Mouse (Mus musculus) liver, embryonic 15.5 days (tissue): ENCODE results near the gene Med12. TPM values are rescaled to one million over a fixed set of nuclear protein-coding genes. Genes with fewer than 3 reads are reported as not detected.

Experiments
- ATAC-seq: fragments of 200-750 bp; cut with Nextera tagmentation; 2 replicates; pipeline ENCODE4 v1.8.0; 2017; ENCODE audit warnings: moderate number of reproducible peaks, mild to moderate bottlenecking, moderate library complexity; ENCODE audit not compliant: insufficient read depth
- H3K27ac ChIP-seq: fragments of 300-500 bp; sonication (generic); replicated peaks from 2 replicates; pipeline ENCODE4 v1.5.1; 2015; ENCODE audit warnings: mild to moderate bottlenecking, inconsistent platforms
- H3K27me3 ChIP-seq: fragments of 300-500 bp; sonication (generic); 2 replicates; pipeline ENCODE4 v1.6.1; 2015; ENCODE audit warnings: mild to moderate bottlenecking, inconsistent platforms
- H3K36me3 ChIP-seq: fragments of 300-500 bp; sonication (generic); replicated peaks from 2 replicates; pipeline ENCODE4 v1.6.1; 2015; ENCODE audit warnings: moderate library complexity, mild to moderate bottlenecking, inconsistent platforms
- H3K4me1 ChIP-seq: fragments of 300-500 bp; sonication (generic); replicated peaks from 2 replicates; pipeline ENCODE4 v1.6.1; 2015; ENCODE audit warnings: inconsistent platforms
- H3K4me2 ChIP-seq: fragments of 300-500 bp; sonication (generic); 2 replicates; pipeline ENCODE4 v1.6.1; 2015; ENCODE audit warnings: moderate library complexity, mild to moderate bottlenecking, inconsistent platforms
- H3K4me3 ChIP-seq: fragments of 300-500 bp; sonication (generic); replicated peaks from 2 replicates; pipeline ENCODE4 v1.5.1; 2015; ENCODE audit warnings: mild to moderate bottlenecking, inconsistent platforms
- H3K9ac ChIP-seq: fragments of 300-500 bp; sonication (generic); 2 replicates; pipeline ENCODE4 v1.6.1; 2015; ENCODE audit warnings: moderate library complexity, mild to moderate bottlenecking, inconsistent platforms
- H3K9me3 ChIP-seq: fragments of 300-500 bp; sonication (generic); replicated peaks from 2 replicates; pipeline ENCODE4 v1.6.1; 2016; ENCODE audit warnings: inconsistent platforms
- WGBS: fragments of 180-500 bp; shearing (Covaris S2); methylation state at CpG from one replicate; pipeline ENCODE4 v1.1.7; 2015; ENCODE audit warnings: mixed read lengths; ENCODE audit not compliant: insufficient replicate concordance; 5-methylcytosine and 5-hydroxymethylcytosine counted together
- polyA plus RNA-seq: library from polyadenylated mRNA; unstranded; fragments of >200 nt; fragmentation: Nextera tagmentation; extraction: Ambion mirVana; gene quantifications from 2 replicates; pipeline ENCODE4 v1.2.1, GENCODE M21; 2015

Gene Med12
- polyA plus RNA-seq, 1 experiment from 2014 or later, result 21.4 TPM

- peaks cover 5% of the 10 kb centered on the region; the same call in 1 of the 2 replicates for H3K4me1 ChIP-seq
- no peak overlapping the region for H3K27ac ChIP-seq
- H3K27me3 ChIP-seq, result peaks cover 56% of the 10 kb centered on the region
- ATAC-seq, result no peak
- peaks cover 26% of the 10 kb centered on the region for H3K36me3 ChIP-seq
- no peak overlapping the region for H3K4me2 ChIP-seq
- no peak overlapping the region for H3K4me3 ChIP-seq
- WGBS, result 43% methylated on average over 13 of the region's 13 CpGs
- H3K9me3 ChIP-seq, result no peaks in the 10 kb centered on the region
- H3K9ac ChIP-seq, result no peak overlapping the region
Measured at GRCm38 (mm10) chrX:101300427-101301030, 26.7 kb downstream of the Med12 start.

GRCm38 (mm10) chrX:101301654-101302053 is 27.8 kb downstream of the Med12 start:
- peaks cover 66% of the 10 kb centered on the region for H3K27me3 ChIP-seq
- WGBS, result 75% methylated on average over 9 of the region's 9 CpGs

GRCm38 (mm10) chrX:101304646-101305045 is 30.8 kb downstream of the Med12 start:
- no peaks in the 10 kb centered on the region for H3K9me3 ChIP-seq
- H3K36me3 ChIP-seq, result no peaks in the 10 kb centered on the region
- no peak overlapping the region for H3K4me2 ChIP-seq
- H3K27ac ChIP-seq, result no peak overlapping the region
- peaks cover 79% of the 10 kb centered on the region for H3K27me3 ChIP-seq
- no peaks in the 10 kb centered on the region for H3K4me1 ChIP-seq
- H3K9ac ChIP-seq, result no peak overlapping the region
- no peak for ATAC-seq
- no peak overlapping the region for H3K4me3 ChIP-seq
- 48% methylated on average over 2 of the region's 2 CpGs for WGBS

More at GRCm38 (mm10) chrX:101301654-101302053, 27.8 kb downstream of the Med12 start:
- Histone ChIP-seq H3K4me1 (peaks cover 5% of the 10 kb centered on the region; the same call in 1 of the 2 replicates), H3K4me3 (no peak overlapping the region), H3K36me3 (peaks cover 15% of the 10 kb centered on the region), H3K9ac (no peak overlapping the region), H3K4me2 (no peak overlapping the region), H3K27ac (no peak overlapping the region), H3K9me3 (no peaks in the 10 kb centered on the region)
- no peak for ATAC-seq

GRCm38 (mm10) chrX:101309299-101309698 is 35.5 kb downstream of the Med12 start:
- Histone ChIP-seq H3K4me3 (no peak overlapping the region), H3K9me3 (no peaks in the 10 kb centered on the region), H3K36me3 (no peaks in the 10 kb centered on the region), H3K9ac (no peak overlapping the region), H3K4me1 (no peaks in the 10 kb centered on the region), H3K4me2 (no peak overlapping the region), H3K27ac (no peak overlapping the region), H3K27me3 (peaks cover 79% of the 10 kb centered on the region)
- no peak for ATAC-seq
- WGBS, result 85% methylated on average over 5 of the region's 5 CpGs

GRCm38 (mm10) chrX:101313625-101314359 is 40.0 kb downstream of the Med12 start:
- no peaks in the 10 kb centered on the region for H3K9me3 ChIP-seq
- 22% methylated on average over 6 of the region's 6 CpGs for WGBS
- no peak overlapping the region for H3K27ac ChIP-seq
- peaks cover 51% of the 10 kb centered on the region for H3K27me3 ChIP-seq
- H3K4me2 ChIP-seq, result no peak overlapping the region
- ATAC-seq, result no peak
- no peak overlapping the region for H3K9ac ChIP-seq
- no peaks in the 10 kb centered on the region for H3K4me1 ChIP-seq
- H3K36me3 ChIP-seq, result no peaks in the 10 kb centered on the region
- no peak overlapping the region for H3K4me3 ChIP-seq

GRCm38 (mm10) chrX:101319775-101320174 is 45.9 kb downstream of the Med12 start:
- Histone ChIP-seq H3K36me3 (no peaks in the 10 kb centered on the region), H3K27me3 (peaks cover 3% of the 10 kb centered on the region; the same call in 1 of the 2 replicates), H3K4me2 (no peak overlapping the region), H3K4me1 (no peaks in the 10 kb centered on the region), H3K9ac (no peak overlapping the region), H3K9me3 (no peaks in the 10 kb centered on the region), H3K27ac (no peak overlapping the region), H3K4me3 (no peak overlapping the region)
- no peak for ATAC-seq
- 78% methylated on average over 12 of the region's 12 CpGs for WGBS

GRCm38 (mm10) chrX:101325989-101326899 is 52.4 kb downstream of the Med12 start:
- Histone ChIP-seq H3K27ac (0 out of 2 replicates have a peak overlapping the region, but pooled peaks have one; percentile 14), H3K9ac (no peak overlapping the region), H3K9me3 (no peaks in the 10 kb centered on the region), H3K36me3 (no peaks in the 10 kb centered on the region), H3K4me1 (peaks cover 12% of the 10 kb centered on the region; the same call in 1 of the 2 replicates), H3K4me2 (no peak overlapping the region), H3K4me3 (no peak overlapping the region), H3K27me3 (no peaks in the 10 kb centered on the region)
- ATAC-seq, result peak; percentile 60
- WGBS, result 46% methylated on average over 8 of the region's 8 CpGs

GRCm38 (mm10) chrX:101329372-101330028 is 55.7 kb downstream of the Med12 start:
- no peak overlapping the region for H3K27ac ChIP-seq
- H3K4me1 ChIP-seq, result peaks cover 19% of the 10 kb centered on the region
- H3K4me2 ChIP-seq, result no peak overlapping the region
- H3K9ac ChIP-seq, result no peak overlapping the region
- H3K36me3 ChIP-seq, result no peaks in the 10 kb centered on the region
- no peaks in the 10 kb centered on the region for H3K9me3 ChIP-seq
- ATAC-seq, result no peak
- WGBS, result 26% methylated on average over 10 of the region's 10 CpGs
- H3K4me3 ChIP-seq, result no peak overlapping the region
- no peaks in the 10 kb centered on the region for H3K27me3 ChIP-seq

GRCm38 (mm10) chrX:101332031-101332374 is 58.2 kb downstream of the Med12 start:
- H3K4me2 ChIP-seq, result peak overlapping the region; percentile 83
- peak; percentile 14; the same call in 1 of the 2 replicates for ATAC-seq
- H3K4me1 ChIP-seq, result peaks cover 14% of the 10 kb centered on the region
- H3K36me3 ChIP-seq, result no peaks in the 10 kb centered on the region
- H3K9me3 ChIP-seq, result no peaks in the 10 kb centered on the region
- peak overlapping the region; percentile 58 for H3K4me3 ChIP-seq
- peak overlapping the region; percentile 58 for H3K9ac ChIP-seq
- H3K27ac ChIP-seq, result peak overlapping the region; percentile 88
- H3K27me3 ChIP-seq, result no peaks in the 10 kb centered on the region
- 37% methylated on average over 9 of the region's 9 CpGs for WGBS

GRCm38 (mm10) chrX:101332375-101333211 is 58.8 kb downstream of the Med12 start:
- peak overlapping the region; percentile 83 for H3K4me2 ChIP-seq
- peak; percentile 99 for ATAC-seq
- peak overlapping the region; percentile 58 for H3K9ac ChIP-seq
- no peaks in the 10 kb centered on the region for H3K9me3 ChIP-seq
- no peaks in the 10 kb centered on the region for H3K27me3 ChIP-seq
- peak overlapping the region; percentile 88 for H3K27ac ChIP-seq
- WGBS, result 10% methylated on average over 39 of the region's 49 CpGs
- H3K4me3 ChIP-seq, result peak overlapping the region; percentile 58
- H3K4me1 ChIP-seq, result peaks cover 14% of the 10 kb centered on the region
- H3K36me3 ChIP-seq, result no peaks in the 10 kb centered on the region
